Mouse (Mus musculus): Measurements from ENCODE around the gene Apoe.

DNA sequence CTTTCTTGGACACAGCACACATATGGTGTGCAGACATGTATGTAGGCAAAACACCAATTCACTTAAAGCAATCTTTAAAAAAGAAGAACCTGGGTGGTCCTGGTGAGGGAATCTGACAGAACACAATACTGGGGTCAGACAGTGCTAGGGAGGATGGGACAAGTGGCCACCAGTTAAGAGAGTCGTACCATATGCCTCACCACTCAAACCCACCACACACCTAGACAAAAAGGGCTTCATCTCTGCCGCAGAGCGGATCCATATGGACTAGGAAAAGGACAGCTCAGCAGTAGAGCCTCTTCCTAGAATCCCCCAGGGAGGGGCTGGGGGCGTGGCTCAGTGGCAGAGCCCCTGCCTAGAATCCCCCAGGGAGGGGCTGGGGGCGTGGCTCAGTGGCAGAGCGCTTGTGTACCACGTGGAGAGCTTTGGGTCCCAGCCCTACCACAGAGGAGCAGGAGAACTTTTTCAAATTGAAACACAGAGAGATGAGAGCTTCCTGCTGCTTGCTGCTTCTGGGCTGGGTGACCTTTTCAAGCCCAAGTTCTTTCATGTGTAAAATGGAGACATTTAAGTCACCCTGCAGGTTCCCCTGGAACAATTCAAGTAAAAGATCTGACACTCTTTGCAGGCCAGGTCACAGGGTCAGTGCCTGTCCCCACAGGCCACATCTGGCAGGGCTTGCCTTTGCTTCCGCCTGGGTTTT lies 42.5 kb upstream of the Apoe start:
- TF ChIP-seq CTCF (IDR thresholded peaks at IDR 0.05; ENCODE audit: low read depth, low read length) (no peak), POLR2AphosphoS5 (IDR thresholded peaks at IDR 0.05; ENCODE audit: insufficient replicate concordance, low read depth, low read length) (no peak)
